In the genomic region with DNA sequence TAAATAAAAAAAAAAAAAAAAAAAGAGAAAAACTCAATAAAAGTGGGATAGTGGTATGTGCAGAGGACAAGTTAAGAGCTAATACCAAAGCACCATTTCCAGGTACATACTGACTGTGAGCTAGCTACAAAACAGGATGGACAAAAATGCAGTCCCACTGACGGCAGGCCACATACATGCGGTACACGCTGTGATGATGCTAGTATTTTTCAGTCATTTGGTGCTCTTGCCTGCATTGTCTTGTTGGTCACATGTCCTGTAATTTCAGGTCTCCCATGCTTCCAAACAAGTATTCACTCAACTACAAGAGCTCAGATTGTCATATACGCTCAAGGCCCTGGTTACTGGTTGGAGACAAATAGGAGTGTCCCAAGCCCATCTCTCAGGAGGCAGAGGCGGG, we compare ENCODE assay signal across 14 mouse cellular contexts. TPM values are rescaled to one million over a fixed set of nuclear protein-coding genes. Genes with fewer than 3 reads are reported as not detected.
"Had no signal": no experiment of that assay in that cellular context is flagged by ENCODE, and none has a peak within 500 bp of the region (broad histone marks: within the 10 kb centered on the region; RNA-seq: fewer than 3 reads in every experiment).

No protein-coding gene starts in this region.

- ATAC-seq: lung, postnatal 0 days; midbrain, embryonic 16.5 days had no signal

- H3K4me3 ChIP-seq: layer of hippocampus, adult 2 months; limb, embryonic 10.5 days; liver, embryonic 15.5 days; midbrain, embryonic 12.5 days; neural tube, embryonic 13.5 days had no signal

- DNase-seq: kidney, postnatal 10 days; kidney, postnatal 4 days; lung, adult 2 months; lung, postnatal 4 days; right cerebral cortex, postnatal 25 days; thymus, postnatal 36 days had no signal

- H3K9ac ChIP-seq: liver, embryonic 15.5 days; midbrain, embryonic 12.5 days; neural tube, embryonic 13.5 days had no signal

- H3K36me3 ChIP-seq: limb, embryonic 10.5 days; liver, embryonic 15.5 days; midbrain, embryonic 12.5 days; neural tube, embryonic 13.5 days had no signal

- H3K9me3 ChIP-seq: limb, embryonic 10.5 days; liver, embryonic 15.5 days; midbrain, embryonic 12.5 days; neural tube, embryonic 13.5 days had no signal

- H3K27ac ChIP-seq: layer of hippocampus, adult 2 months; limb, embryonic 10.5 days; liver, embryonic 15.5 days; neural tube, embryonic 13.5 days had no signal

- H3K4me1 ChIP-seq: midbrain, embryonic 12.5 days had no signal

RNA-seq across cellular contexts. Expression of a gene that starts 15.4 kb away (rescaled TPM):
- total RNA-seq: megakaryocyte-erythroid progenitor cell, adult 5-6 weeks had no signal

RNA-seq across cellular contexts. Expression of a gene that starts 56.6 kb away (rescaled TPM):
- total RNA-seq: megakaryocyte-erythroid progenitor cell, adult 5-6 weeks had no signal
